Mouse (Mus musculus) midbrain, embryonic 16.5 days (tissue): ENCODE measurements around the gene Ptprt. TPM values are rescaled to one million over a fixed set of nuclear protein-coding genes. Genes with fewer than 3 reads are reported as not detected.

Source experiments
- ATAC-seq: fragments of 200-750 bp; cut with Nextera tagmentation; 2 replicates; pipeline ENCODE4 v1.8.0; 2017; ENCODE audit warnings: moderate TSS enrichment
- H3K27ac ChIP-seq: fragments of 300-500 bp; sonication (generic); 2 replicates; pipeline ENCODE4 v1.5.1; 2014; ENCODE audit warnings: mild to moderate bottlenecking, low read length, mixed read lengths
- H3K27me3 ChIP-seq: fragments of 300-500 bp; sonication (generic); 2 replicates; pipeline ENCODE4 v1.6.1; 2014; ENCODE audit warnings: low read depth, low read length, mixed read lengths; ENCODE audit not compliant: control insufficient read depth, insufficient read depth
- H3K36me3 ChIP-seq: fragments of 300-500 bp; sonication (generic); 2 replicates; pipeline ENCODE4 v1.6.1; 2014; ENCODE audit warnings: mild to moderate bottlenecking, low read length, moderate library complexity, mixed read lengths; ENCODE audit not compliant: control insufficient read depth, insufficient read depth
- H3K4me1 ChIP-seq: fragments of 300-500 bp; sonication (generic); 2 replicates; pipeline ENCODE4 v1.6.1; 2014; ENCODE audit warnings: mild to moderate bottlenecking, low read length, mixed read lengths; ENCODE audit not compliant: control insufficient read depth, insufficient read depth
- H3K4me2 ChIP-seq: fragments of 300-500 bp; sonication (generic); 2 replicates; pipeline ENCODE4 v1.6.1; 2014; ENCODE audit warnings: mild to moderate bottlenecking, low read length, mixed read lengths
- H3K4me3 ChIP-seq: fragments of 300-500 bp; sonication (generic); 2 replicates; pipeline ENCODE4 v1.5.1; 2014; ENCODE audit warnings: low read depth, mild to moderate bottlenecking, low read length, moderate library complexity, mixed read lengths
- H3K9ac ChIP-seq: fragments of 300-500 bp; sonication (generic); 2 replicates; pipeline ENCODE4 v1.6.1; 2014; ENCODE audit warnings: low read depth, low read length, mixed read lengths
- H3K9me3 ChIP-seq: fragments of 300-500 bp; sonication (generic); replicated peaks from 2 replicates; pipeline ENCODE4 v1.6.1; 2014; ENCODE audit warnings: mild to moderate bottlenecking, low read length, mixed read lengths; ENCODE audit not compliant: control insufficient read depth, poor library complexity, severe bottlenecking
- WGBS: fragments of 180-500 bp; shearing (Covaris S2); extraction: QIAGEN DNeasy Blood & Tissue Kit; methylation state at CpG from one replicate; pipeline ENCODE4 v1.1.7; 2014; 5-methylcytosine and 5-hydroxymethylcytosine counted together
- polyA plus RNA-seq: library from polyadenylated mRNA; unstranded; fragments of >200 nt; fragmentation: Nextera tagmentation; extraction: Ambion mirVana; gene quantifications from 2 replicates; pipeline ENCODE4 v1.2.1, GENCODE M21; 2015

The Ptprt gene
- polyA plus RNA-seq, 1 experiment from 2014 or later: 12.4 TPM

DNA sequence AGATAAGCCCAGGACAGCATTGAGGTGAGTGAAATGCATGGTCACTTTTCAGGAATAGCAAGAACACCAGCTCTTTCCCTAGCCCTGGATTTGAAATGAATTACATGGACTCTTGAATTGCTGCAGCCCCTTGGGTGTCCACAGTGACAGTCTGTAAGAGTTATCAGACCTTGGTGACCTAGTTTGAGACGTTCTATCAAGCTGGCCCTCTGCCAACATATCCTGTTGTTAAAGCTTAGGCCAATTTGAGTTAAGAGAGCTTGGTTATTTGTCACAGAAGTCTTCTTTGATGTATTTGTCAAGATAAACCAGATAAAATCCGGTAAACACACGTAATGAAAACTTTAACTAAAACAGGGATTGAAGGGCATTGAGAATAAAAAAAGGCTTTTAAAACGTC lies 795.7 kb downstream of the Ptprt start:
- Histone ChIP-seq H3K9ac (no peak overlapping the region), H3K4me1 (no peaks in the 10 kb centered on the region), H3K9me3 (no peaks in the 10 kb centered on the region), H3K27me3 (no peaks in the 10 kb centered on the region), H3K36me3 (no peaks in the 10 kb centered on the region), H3K4me3 (no peak overlapping the region), H3K4me2 (no peak overlapping the region), H3K27ac (no peak overlapping the region)
- WGBS: 59% methylated on average over 4 of the region's 4 CpGs
- ATAC-seq: no peak

DNA sequence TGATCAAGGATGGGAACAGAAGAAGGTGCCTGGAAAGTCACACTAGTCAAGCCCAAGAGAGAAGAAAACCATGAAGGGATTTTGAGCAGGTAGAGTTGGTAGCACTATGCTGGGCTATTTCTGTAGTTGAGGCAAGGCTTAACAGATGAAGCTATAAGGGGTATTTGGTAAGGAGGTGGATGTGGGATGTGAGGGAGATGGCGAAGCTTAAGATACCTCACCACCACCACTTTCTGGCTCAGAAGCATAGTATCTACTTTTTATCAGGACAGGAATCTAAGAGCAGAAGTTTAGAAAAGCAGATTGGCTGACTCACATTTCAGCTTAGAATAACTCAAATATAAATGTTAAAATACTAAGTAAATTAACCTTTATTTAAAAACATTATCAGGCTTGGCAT lies 802.1 kb downstream of the Ptprt start:
- WGBS: 100% methylated on average over 1 of the region's 1 CpGs

DNA sequence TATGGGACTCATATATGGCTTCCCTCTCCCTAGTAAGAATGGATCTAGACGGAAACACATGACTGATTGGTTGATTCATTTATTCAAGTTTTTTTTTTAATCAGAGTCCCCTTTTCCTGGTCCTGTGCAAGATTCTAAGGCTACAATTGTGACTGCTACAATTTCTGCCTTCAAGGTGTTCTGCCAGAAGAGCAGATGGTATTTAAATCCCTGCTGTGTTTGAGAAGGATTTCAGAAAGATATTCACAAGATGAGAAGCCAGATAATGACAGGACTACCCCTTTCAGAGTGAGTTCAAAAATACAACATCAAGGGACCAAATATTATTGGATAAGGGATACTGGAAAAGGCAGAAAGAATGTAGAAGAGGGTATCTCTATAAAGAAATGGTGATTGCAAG lies 802.6 kb downstream of the Ptprt start:
- Histone ChIP-seq H3K4me2 (no peak overlapping the region), H3K4me1 (no peaks in the 10 kb centered on the region), H3K9me3 (no peaks in the 10 kb centered on the region), H3K27me3 (no peaks in the 10 kb centered on the region), H3K27ac (no peak overlapping the region), H3K4me3 (no peak overlapping the region), H3K36me3 (no peaks in the 10 kb centered on the region), H3K9ac (no peak overlapping the region)
- 87% methylated on average over 1 of the region's 1 CpGs for WGBS
- ATAC-seq: no peak

More for the DNA sequence above, 802.1 kb downstream of the Ptprt start:
- Histone ChIP-seq H3K9me3 (no peaks in the 10 kb centered on the region), H3K27ac (no peak overlapping the region), H3K4me1 (no peaks in the 10 kb centered on the region), H3K4me2 (no peak overlapping the region), H3K4me3 (no peak overlapping the region), H3K27me3 (no peaks in the 10 kb centered on the region), H3K36me3 (no peaks in the 10 kb centered on the region), H3K9ac (no peak overlapping the region)
- ATAC-seq: no peak

DNA sequence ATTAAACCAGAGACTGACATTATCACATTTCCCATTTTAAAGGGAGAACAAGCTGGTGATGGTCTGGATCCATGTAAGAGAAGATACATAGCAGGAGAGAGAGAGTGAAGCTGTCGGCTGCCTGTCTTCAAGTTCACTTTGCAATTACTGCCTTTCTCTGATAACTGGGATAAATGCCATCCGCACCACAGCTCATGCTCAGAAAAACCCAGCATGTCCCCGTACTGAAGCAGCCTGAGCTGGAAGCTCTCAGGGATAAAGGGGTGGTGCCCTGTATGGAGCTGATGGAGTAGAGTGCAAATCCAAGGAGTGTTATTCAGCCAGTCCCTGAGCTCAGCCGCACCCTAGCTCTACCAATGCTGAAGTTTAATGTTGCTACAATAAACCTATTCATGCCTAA lies 825.9 kb downstream of the Ptprt start:
- H3K9me3 ChIP-seq: no peaks in the 10 kb centered on the region
- 72% methylated on average over 4 of the region's 4 CpGs for WGBS

DNA sequence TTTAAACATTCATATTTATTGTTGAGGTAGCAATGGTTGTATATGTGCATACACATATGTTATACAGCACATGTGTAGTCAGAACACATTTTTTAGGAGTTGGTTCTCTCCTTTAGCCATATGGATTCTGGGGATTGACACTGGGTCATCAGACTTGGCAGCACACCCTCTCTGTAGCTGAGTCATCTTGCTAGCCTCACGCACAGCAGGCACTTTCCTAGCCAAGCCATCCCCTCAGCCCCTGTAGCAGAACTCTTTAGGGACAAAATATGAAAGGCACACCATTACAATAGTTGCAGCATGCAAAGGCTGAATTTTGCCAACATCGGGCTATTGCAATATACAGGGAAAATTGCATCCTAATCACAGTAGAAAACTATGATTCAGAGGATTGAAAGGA lies 827.1 kb downstream of the Ptprt start:
- H3K27ac ChIP-seq: no peak overlapping the region
- no peak overlapping the region for H3K4me3 ChIP-seq
- H3K9ac ChIP-seq: no peak overlapping the region
- no peak for ATAC-seq
- WGBS: 87% methylated on average over 2 of the region's 2 CpGs
- H3K36me3 ChIP-seq: no peaks in the 10 kb centered on the region
- H3K27me3 ChIP-seq: no peaks in the 10 kb centered on the region
- no peaks in the 10 kb centered on the region for H3K4me1 ChIP-seq
- H3K4me2 ChIP-seq: no peak overlapping the region
- H3K9me3 ChIP-seq: no peaks in the 10 kb centered on the region

More for the DNA sequence above, 825.9 kb downstream of the Ptprt start:
- Histone ChIP-seq H3K27ac (no peak overlapping the region), H3K4me3 (no peak overlapping the region), H3K27me3 (no peaks in the 10 kb centered on the region), H3K36me3 (no peaks in the 10 kb centered on the region), H3K9ac (no peak overlapping the region), H3K4me1 (no peaks in the 10 kb centered on the region), H3K4me2 (no peak overlapping the region)
- ATAC-seq: no peak

DNA sequence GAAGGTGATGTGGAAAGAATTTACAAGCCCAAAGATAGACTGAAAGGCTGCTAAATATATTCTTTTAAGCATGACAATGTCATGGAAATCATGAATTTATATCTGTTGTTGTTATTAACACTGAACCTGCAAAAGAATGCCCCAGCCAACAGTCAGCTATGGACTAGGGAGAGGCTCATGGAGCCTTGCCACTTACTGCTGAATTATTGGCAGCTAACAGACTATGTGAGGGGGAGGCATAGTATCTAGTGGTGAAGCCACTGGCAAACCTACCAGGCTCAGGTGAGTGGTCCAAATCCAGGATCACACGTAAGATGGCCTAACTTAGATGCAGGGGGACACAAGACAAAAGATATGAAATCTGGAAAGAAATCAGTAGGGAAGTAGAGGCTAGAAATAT lies 847.6 kb downstream of the Ptprt start:
- Histone ChIP-seq H3K4me3 (no peak overlapping the region), H3K9ac (no peak overlapping the region), H3K4me1 (peaks cover 5% of the 10 kb centered on the region), H3K36me3 (no peaks in the 10 kb centered on the region), H3K4me2 (no peak overlapping the region), H3K27ac (no peak overlapping the region), H3K27me3 (no peaks in the 10 kb centered on the region), H3K9me3 (no peaks in the 10 kb centered on the region)
- 89% methylated on average over 1 of the region's 1 CpGs for WGBS
- no peak for ATAC-seq

DNA sequence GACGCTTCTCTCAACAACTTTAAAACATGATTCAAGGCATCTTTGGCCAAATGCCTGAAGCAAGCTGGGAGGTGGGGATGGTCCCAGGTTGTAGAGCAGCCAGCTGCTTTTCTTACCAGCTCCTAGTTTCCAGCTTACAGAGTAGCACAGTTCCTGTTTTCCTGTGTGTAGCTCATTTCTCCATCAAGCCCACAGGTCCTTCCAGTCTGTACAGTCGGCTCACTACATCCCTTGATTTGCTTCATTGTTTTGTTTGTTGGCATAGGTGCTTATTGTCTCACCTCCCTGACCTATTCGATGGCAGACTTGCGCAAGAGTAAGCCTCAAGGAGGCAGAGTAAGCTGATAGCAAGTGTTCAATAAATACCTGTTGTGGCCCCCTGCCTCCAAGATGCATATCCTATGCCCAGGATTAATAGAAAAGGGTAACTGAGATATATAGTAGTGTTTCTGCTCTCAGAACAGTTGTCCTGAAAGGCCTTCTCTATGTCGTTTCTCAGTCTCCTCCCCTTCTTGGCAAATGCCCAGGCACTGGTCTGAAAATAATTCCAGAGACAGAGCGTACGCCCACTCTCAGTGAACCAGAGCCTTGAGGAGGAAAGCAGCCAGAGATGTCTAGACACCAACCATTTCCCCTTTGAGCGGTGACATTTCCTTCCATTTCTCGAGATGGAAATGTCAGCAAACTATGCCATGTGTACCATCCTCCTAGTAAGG lies 852.7 kb downstream of the Ptprt start:
- Histone ChIP-seq H3K4me2 (no peak overlapping the region), H3K4me1 (no peaks in the 10 kb centered on the region), H3K27me3 (no peaks in the 10 kb centered on the region), H3K4me3 (no peak overlapping the region), H3K27ac (no peak overlapping the region), H3K9ac (no peak overlapping the region), H3K9me3 (no peaks in the 10 kb centered on the region), H3K36me3 (no peaks in the 10 kb centered on the region)
- 83% methylated on average over 9 of the region's 9 CpGs for WGBS
- no peak for ATAC-seq

DNA sequence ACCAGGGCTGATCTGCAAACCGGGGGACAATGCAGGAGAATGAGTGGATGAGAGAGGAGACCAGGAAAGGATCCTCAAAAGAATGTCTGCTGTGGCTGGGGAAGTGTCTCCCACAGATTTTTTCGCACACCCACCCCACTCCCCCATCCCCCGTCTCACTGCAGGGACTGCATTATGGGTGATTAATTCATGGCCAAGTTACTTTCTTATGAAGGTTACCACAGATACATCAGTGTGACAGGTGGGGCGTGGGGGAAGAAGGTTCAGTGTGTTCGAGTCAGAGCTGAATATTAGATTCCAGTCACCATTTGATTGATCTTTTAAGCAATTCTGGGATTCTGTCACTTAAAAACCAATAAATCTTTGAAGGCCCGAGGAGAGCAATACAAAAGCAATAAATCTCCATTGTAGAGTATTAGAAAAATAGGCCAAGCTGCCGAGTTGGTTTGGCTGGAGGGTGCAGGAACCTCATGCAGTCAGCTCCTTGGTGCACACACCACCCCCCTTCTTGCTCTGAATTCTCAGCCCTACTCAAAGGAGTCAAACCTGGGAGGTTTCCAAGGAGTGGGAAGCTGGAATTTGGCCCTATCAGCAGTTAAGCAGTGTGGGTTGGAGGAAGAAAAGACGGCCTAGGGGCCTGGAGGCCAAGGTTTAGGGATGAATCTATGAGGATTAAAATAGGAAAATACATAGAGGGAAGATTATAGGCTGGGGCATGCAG lies 854.5 kb downstream of the Ptprt start:
- H3K4me3 ChIP-seq: no peak overlapping the region
- 40% methylated on average over 8 of the region's 8 CpGs for WGBS
- no peaks in the 10 kb centered on the region for H3K27me3 ChIP-seq
- no peaks in the 10 kb centered on the region for H3K4me1 ChIP-seq
- H3K9ac ChIP-seq: no peak overlapping the region
- no peaks in the 10 kb centered on the region for H3K36me3 ChIP-seq
- no peak for ATAC-seq
- no peaks in the 10 kb centered on the region for H3K9me3 ChIP-seq
- H3K27ac ChIP-seq: no peak overlapping the region
- H3K4me2 ChIP-seq: no peak overlapping the region

DNA sequence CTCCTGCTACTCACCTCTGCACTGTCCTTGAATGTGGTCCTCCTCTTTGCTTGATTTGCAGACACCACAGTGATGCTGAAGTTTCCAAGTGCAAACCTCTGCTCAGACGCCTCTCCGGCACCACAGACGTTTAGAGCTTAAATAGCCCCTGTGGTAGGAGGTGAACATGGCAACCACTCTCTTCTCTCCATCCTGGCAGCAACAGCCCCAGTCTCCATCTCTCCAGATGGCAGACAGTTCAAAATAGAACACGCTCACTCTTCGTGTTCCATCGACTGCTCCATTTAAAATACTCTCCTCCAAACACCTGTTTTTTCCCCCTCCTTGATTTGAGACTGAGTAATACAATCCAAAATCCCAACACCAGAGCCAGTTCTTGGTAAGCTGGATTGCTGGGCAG lies 861.0 kb downstream of the Ptprt start:
- WGBS: 85% methylated on average over 6 of the region's 6 CpGs
- Histone ChIP-seq H3K4me1 (no peaks in the 10 kb centered on the region), H3K27ac (no peak overlapping the region), H3K9me3 (no peaks in the 10 kb centered on the region), H3K4me2 (no peak overlapping the region), H3K4me3 (no peak overlapping the region), H3K27me3 (no peaks in the 10 kb centered on the region), H3K9ac (no peak overlapping the region), H3K36me3 (no peaks in the 10 kb centered on the region)
- ATAC-seq: no peak
